Mouse (Mus musculus): Measurements from ENCODE around the gene Map2k4.

- TF ChIP-seq CTCF (IDR thresholded peaks at IDR 0.05; ENCODE audit: borderline replicate concordance, control insufficient read depth, extremely low read depth, insufficient read depth, low read length, poor library complexity): no peak
- TF ChIP-seq POLR2A (IDR thresholded peaks at IDR 0.05; ENCODE audit: control insufficient read depth, extremely low read depth, insufficient read depth, low read length, poor library complexity): no peak
These were observed 14.6 kb downstream of the Map2k4 start for GRCm38 (mm10) chr11:65773535-65773934.

Data from thymus, adult 2 months (tissue).